Mouse (Mus musculus) CH12.LX (cell line): ENCODE results near the gene Adgrb3. TPM values are rescaled to one million over a fixed set of nuclear protein-coding genes. Genes with fewer than 3 reads are reported as not detected.

ENCODE experiments used
- DNase-seq: peaks from one replicate; pipeline ENCODE4 v3.0.0-alpha.2; 2013; ENCODE audit errors: extremely low read depth
- H3K27ac ChIP-seq: 2 replicates; pipeline ENCODE4 v1.5.1; 2012; ENCODE audit warnings: low read depth, mild to moderate bottlenecking, control low read depth, moderate library complexity; ENCODE audit not compliant: insufficient read depth
- H3K27me3 ChIP-seq: replicated peaks from 2 replicates; pipeline ENCODE3; 2012; ENCODE audit warnings: inconsistent platforms
- H3K36me3 ChIP-seq, 2 experiments: replicated peaks in 1 of 2; 2 replicates each; pipeline versions ENCODE3 to v1.6.1; 2012; ENCODE audit warnings: inconsistent platforms in 1 of 2, low read length in 1 of 2, mild to moderate bottlenecking in 1 of 2, mixed read lengths in 1 of 2, moderate library complexity in 1 of 2; ENCODE audit not compliant: control insufficient read depth in 1 of 2, insufficient read depth in 1 of 2
- H3K4me1 ChIP-seq, 2 experiments: 2 replicates each; pipeline ENCODE4 v1.6.1; 2012; ENCODE audit warnings: inconsistent platforms in 1 of 2, moderate library complexity in 1 of 2; ENCODE audit not compliant: insufficient read depth in 2 of 2, control insufficient read depth in 1 of 2
- H3K4me2 ChIP-seq: 2 replicates; pipeline ENCODE4 v1.6.1; 2012; ENCODE audit warnings: low read depth, mild to moderate bottlenecking, control low read depth; ENCODE audit not compliant: poor library complexity, insufficient read depth, severe bottlenecking
- H3K4me3 ChIP-seq, 3 experiments: fragments of 150-350 bp in 1 of 3; sonication (generic) in 1 of 3; replicated peaks in 1 of 3; 2 replicates each; pipeline versions ENCODE3 to v1.5.1; 2011 to 2012; ENCODE audit warnings: low read depth in 2 of 3, low read length in 2 of 3, mild to moderate bottlenecking in 2 of 3, moderate library complexity in 2 of 3, control low read depth in 1 of 3, improper control_type of control experiment in 1 of 3, inconsistent platforms in 1 of 3, mixed read lengths in 1 of 3; ENCODE audit not compliant: poor library complexity in 1 of 3
- H3K79me2 ChIP-seq: replicated peaks from 2 replicates; pipeline ENCODE4 v1.6.1; 2012; ENCODE audit warnings: mild to moderate bottlenecking, moderate library complexity; ENCODE audit not compliant: control insufficient read depth, poor library complexity, insufficient read depth, severe bottlenecking; ENCODE audit errors: extremely low read depth
- H3K9ac ChIP-seq: 2 replicates; pipeline ENCODE4 v1.6.1; 2012; ENCODE audit warnings: low read depth, mild to moderate bottlenecking, control low read depth, moderate library complexity; ENCODE audit not compliant: insufficient read depth
- H3K9me3 ChIP-seq: replicated peaks from 2 replicates; pipeline ENCODE3; 2012; ENCODE audit warnings: low read length, inconsistent platforms, mixed read lengths
- CHD1 ChIP-seq: IDR thresholded peaks from 2 replicates; pipeline ENCODE4 v1.6.1; 2012; ENCODE audit warnings: low read depth, low read length, improper control_type of control experiment, inconsistent platforms
- E2F4 ChIP-seq: IDR thresholded peaks from 2 replicates; pipeline ENCODE4 v1.6.1; 2011; ENCODE audit warnings: low read depth, low read length, improper control_type of control experiment; ENCODE audit not compliant: insufficient replicate concordance
- ELF1 ChIP-seq: IDR thresholded peaks from 2 replicates; pipeline ENCODE4 v1.6.1; 2014; ENCODE audit warnings: low read depth, mild to moderate bottlenecking, inconsistent platforms, low read length, improper control_type of control experiment
- EP300 ChIP-seq: IDR thresholded peaks from 2 replicates; pipeline ENCODE4 v1.6.1; 2011; ENCODE audit warnings: low read length, improper control_type of control experiment
- ETS1 ChIP-seq: conservative IDR thresholded peaks from 2 replicates; pipeline ENCODE4 v1.6.1; 2012; ENCODE audit warnings: low read depth, mild to moderate bottlenecking, inconsistent platforms, low read length, improper control_type of control experiment, moderate library complexity
- GABPA ChIP-seq: IDR thresholded peaks from 2 replicates; pipeline ENCODE4 v1.6.1; 2012; ENCODE audit warnings: low read depth, low read length, improper control_type of control experiment, inconsistent platforms; ENCODE audit not compliant: insufficient replicate concordance
- HCFC1 ChIP-seq: IDR thresholded peaks from 2 replicates; pipeline ENCODE4 v1.6.1; 2012; ENCODE audit warnings: low read depth, mild to moderate bottlenecking, inconsistent platforms, low read length, improper control_type of control experiment
- JUN ChIP-seq: IDR thresholded peaks from 2 replicates; pipeline ENCODE4 v1.6.1; 2011; ENCODE audit warnings: low read depth, mild to moderate bottlenecking, low read length, improper control_type of control experiment, moderate library complexity; ENCODE audit not compliant: insufficient read depth
- JUND ChIP-seq: conservative IDR thresholded peaks from 2 replicates; pipeline ENCODE4 v1.6.1; 2011; ENCODE audit warnings: low read depth, low read length, improper control_type of control experiment
- KAT2A ChIP-seq: IDR thresholded peaks from 2 replicates; pipeline ENCODE4 v1.6.1; 2012; ENCODE audit warnings: low read length, improper control_type of control experiment, inconsistent platforms; ENCODE audit not compliant: insufficient replicate concordance
- MAFK ChIP-seq: IDR thresholded peaks from 2 replicates; pipeline ENCODE4 v1.6.1; 2011; ENCODE audit warnings: low read length, improper control_type of control experiment; ENCODE audit not compliant: insufficient replicate concordance
- MEF2A ChIP-seq: IDR thresholded peaks from 2 replicates; pipeline ENCODE4 v1.6.1; 2014; ENCODE audit warnings: low read depth, mild to moderate bottlenecking, inconsistent platforms, low read length, improper control_type of control experiment, borderline replicate concordance
- NRF1 ChIP-seq: IDR thresholded peaks from 2 replicates; pipeline ENCODE4 v1.6.1; 2014; ENCODE audit warnings: low read depth, mild to moderate bottlenecking, inconsistent platforms, low read length, improper control_type of control experiment, moderate library complexity
- PAX5 ChIP-seq: IDR thresholded peaks from 2 replicates; pipeline ENCODE4 v1.6.1; 2012; ENCODE audit warnings: low read length, inconsistent platforms, mixed read lengths
- RAD21 ChIP-seq: IDR thresholded peaks from 2 replicates; pipeline ENCODE4 v1.6.1; 2011; ENCODE audit warnings: low read depth, mild to moderate bottlenecking, low read length, improper control_type of control experiment, moderate library complexity
- SIN3A ChIP-seq: IDR thresholded peaks from 2 replicates; pipeline ENCODE4 v1.6.1; 2012; ENCODE audit warnings: low read length, improper control_type of control experiment, inconsistent platforms
- SMC3 ChIP-seq: IDR thresholded peaks from 2 replicates; pipeline ENCODE4 v1.6.1; 2011; ENCODE audit warnings: low read depth, low read length, improper control_type of control experiment
- UBTF ChIP-seq: IDR thresholded peaks from 2 replicates; pipeline ENCODE4 v1.6.1; 2012; ENCODE audit warnings: low read depth, mild to moderate bottlenecking, inconsistent platforms, low read length, improper control_type of control experiment, moderate library complexity
- USF1 ChIP-seq: IDR thresholded peaks from 2 replicates; pipeline ENCODE4 v1.6.1; 2014; ENCODE audit warnings: low read depth, mild to moderate bottlenecking, inconsistent platforms, low read length, improper control_type of control experiment
- ZNF384 ChIP-seq: IDR thresholded peaks from 2 replicates; pipeline ENCODE4 v1.6.1; 2012; ENCODE audit warnings: low read depth, low read length, improper control_type of control experiment, inconsistent platforms
- dilution Hi-C: fragments of 300-500 bp; cut with MboI; formaldehyde crosslinking; loops from 2 replicates; pipeline ENCODE4 v1.14.3; 2020; ENCODE audit warnings: low sequenced_read_pairs; ENCODE audit not compliant: extremely low pct_unique_long_range_greater_than_20kb, extremely low pct_ligation_motif_present
- in situ Hi-C: fragments of 300-500 bp; cut with MboI; formaldehyde crosslinking; loops from 3 replicates; pipeline ENCODE4 v1.14.3; 2019; ENCODE audit warnings: low sequenced_read_pairs, low pct_ligation_motif_present, low pct_unique_long_range_greater_than_20kb, mixed read lengths
- polyA plus RNA-seq: library from polyadenylated mRNA; unstranded; fragments of >175 nt; gene quantifications from 2 replicates; pipeline ENCODE4 v1.2.1, GENCODE M21; 2012; ENCODE audit warnings: low read depth; ENCODE audit not compliant: insufficient read length
- total RNA-seq, 2 experiments: library from RNA; depleted of rRNA; stranded (reverse); fragments of 300-350 nt in 1 of 2; fragments of >200 nt in 1 of 2; gene quantifications; 2 replicates each; pipeline ENCODE4 v1.2.3; 2012 to 2014

Adgrb3 gene
- total and polyA plus RNA-seq, 3 experiments, result not detected

GRCm38 (mm10) chr1:25419378-25419777 lies 410.1 kb downstream of the Adgrb3 start:
- in situ Hi-C loops (no loop called here), dilution Hi-C loops (no loop called here)
- no peak for TF ChIP-seq ELF1
- no peak for TF ChIP-seq UBTF
- TF ChIP-seq SIN3A, result no peak
- TF ChIP-seq RAD21, result no peak
- no peak for TF ChIP-seq GABPA
- TF ChIP-seq EP300, result no peak
- no peak for TF ChIP-seq CHD1
- no peak for TF ChIP-seq ETS1
- TF ChIP-seq MAFK, result no peak
- TF ChIP-seq USF1, result no peak
- no peak for TF ChIP-seq MEF2A
- Histone ChIP-seq H3K4me2 (no peak overlapping the region), H3K9me3 (peaks cover 23% of the 10 kb centered on the region), H3K4me3 (no peak overlapping the region), H3K27ac (no peak overlapping the region), H3K9ac (no peak overlapping the region), H3K79me2 (no peaks in the 10 kb centered on the region), H3K36me3 (no peaks in the 10 kb centered on the region), H3K4me1 (no peaks in the 10 kb centered on the region), H3K27me3 (no peaks in the 10 kb centered on the region)
- DNase-seq, result no peak

- Histone ChIP-seq H3K79me2 (no peaks in the 10 kb centered on the region), H3K36me3 (no peaks in the 10 kb centered on the region), H3K27ac (no peak overlapping the region), H3K4me3 (no peak overlapping the region), H3K9ac (no peak overlapping the region)
- no peak for DNase-seq
- dilution Hi-C loops, result no loop called here
- in situ Hi-C loops, result no loop called here
- TF ChIP-seq ZNF384, result no peak
- TF ChIP-seq CHD1, result no peak
- TF ChIP-seq JUND, result no peak
- no peak for TF ChIP-seq ELF1
- TF ChIP-seq NRF1, result no peak
- no peak for TF ChIP-seq ETS1
- no peak for TF ChIP-seq SMC3
- no peak for TF ChIP-seq JUN
- TF ChIP-seq PAX5, result no peak
- no peak for TF ChIP-seq MEF2A
- TF ChIP-seq HCFC1, result no peak
- no peak for TF ChIP-seq E2F4
- TF ChIP-seq KAT2A, result no peak
- TF ChIP-seq, all 38 proteins: peak for 0
- Histone ChIP-seq H3K9me3 (peaks cover 18% of the 10 kb centered on the region), H3K4me2 (no peak overlapping the region), H3K4me1 (no peaks in the 10 kb centered on the region), H3K27me3 (no peaks in the 10 kb centered on the region)
These were observed 414.4 kb downstream of the Adgrb3 start for GRCm38 (mm10) chr1:25415084-25415483.
